Mouse (Mus musculus) intestine, embryonic 15.5 days (tissue): ENCODE measurements at regions not wholly inside any gene's neighbourhood (a gene's known extent, or its start where the extent isn't known, plus 50 kb on each side); places are given as distances from the start of the nearest gene placed in this dataset.

Experiments used
- ATAC-seq: fragments of 200-750 bp; cut with Nextera tagmentation; 2 replicates; pipeline ENCODE4 v1.8.0; 2017; ENCODE audit warnings: moderate TSS enrichment, moderate library complexity
- H3K27ac ChIP-seq: fragments of 300-500 bp; sonication (generic); 2 replicates; pipeline ENCODE4 v1.5.1; 2015; ENCODE audit warnings: mild to moderate bottlenecking, inconsistent platforms
- H3K27me3 ChIP-seq: fragments of 300-500 bp; sonication (generic); replicated peaks from 2 replicates; pipeline ENCODE4 v1.6.1; 2015; ENCODE audit warnings: inconsistent platforms
- H3K36me3 ChIP-seq: fragments of 300-500 bp; sonication (generic); 2 replicates; pipeline ENCODE4 v1.6.1; 2015; ENCODE audit warnings: inconsistent platforms
- H3K4me1 ChIP-seq: fragments of 300-500 bp; sonication (generic); replicated peaks from 2 replicates; pipeline ENCODE4 v1.6.1; 2015; ENCODE audit warnings: inconsistent platforms
- H3K4me2 ChIP-seq: fragments of 300-500 bp; sonication (generic); replicated peaks from 2 replicates; pipeline ENCODE4 v1.6.1; 2015; ENCODE audit warnings: mild to moderate bottlenecking, inconsistent platforms
- H3K4me3 ChIP-seq: fragments of 300-500 bp; sonication (generic); replicated peaks from 2 replicates; pipeline ENCODE4 v1.5.1; 2015; ENCODE audit warnings: inconsistent platforms
- H3K9ac ChIP-seq: fragments of 300-500 bp; sonication (generic); 2 replicates; pipeline ENCODE4 v1.6.1; 2015; ENCODE audit warnings: inconsistent platforms
- H3K9me3 ChIP-seq: fragments of 300-500 bp; sonication (generic); 2 replicates; pipeline ENCODE4 v1.6.1; 2016; ENCODE audit warnings: inconsistent platforms
- WGBS: fragments of 180-500 bp; shearing (Covaris S2); methylation state at CpG from one replicate; pipeline ENCODE4 v1.1.7; 2015; 5-methylcytosine and 5-hydroxymethylcytosine counted together

- no peaks in the 10 kb centered on the region for H3K27me3 ChIP-seq
- H3K4me1 ChIP-seq = no peaks in the 10 kb centered on the region
- H3K9ac ChIP-seq = no peak overlapping the region
- WGBS = 84% methylated on average over 5 of the region's 5 CpGs
- no peak overlapping the region for H3K27ac ChIP-seq
- H3K9me3 ChIP-seq = no peaks in the 10 kb centered on the region
- no peak overlapping the region for H3K4me2 ChIP-seq
- no peak for ATAC-seq
- no peaks in the 10 kb centered on the region for H3K36me3 ChIP-seq
- H3K4me3 ChIP-seq = no peak overlapping the region
Observed at GRCm38 (mm10) chr16:62681880-62682279, 104.7 kb downstream of the Nsun3 start.

GRCm38 (mm10) chr16:62676815-62677214, 109.8 kb downstream of the Nsun3 start:
- Histone ChIP-seq H3K4me1 (no peaks in the 10 kb centered on the region), H3K36me3 (no peaks in the 10 kb centered on the region), H3K27me3 (no peaks in the 10 kb centered on the region), H3K4me2 (no peak overlapping the region), H3K27ac (no peak overlapping the region), H3K9me3 (no peaks in the 10 kb centered on the region), H3K4me3 (no peak overlapping the region), H3K9ac (no peak overlapping the region)
- ATAC-seq = no peak
- WGBS = 76% methylated on average over 6 of the region's 6 CpGs

GRCm38 (mm10) chr16:62657383-62657782, 129.2 kb downstream of the Nsun3 start:
- 83% methylated on average over 2 of the region's 2 CpGs for WGBS

GRCm38 (mm10) chr16:62654436-62654835, 132.2 kb downstream of the Nsun3 start:
- WGBS = 67% methylated on average over 1 of the region's 1 CpGs
- Histone ChIP-seq H3K27me3 (no peaks in the 10 kb centered on the region), H3K4me3 (no peak overlapping the region), H3K9ac (no peak overlapping the region), H3K36me3 (no peaks in the 10 kb centered on the region), H3K4me2 (no peak overlapping the region), H3K4me1 (no peaks in the 10 kb centered on the region), H3K27ac (no peak overlapping the region), H3K9me3 (no peaks in the 10 kb centered on the region)
- no peak for ATAC-seq

More at GRCm38 (mm10) chr16:62657383-62657782, 129.2 kb downstream of the Nsun3 start:
- Histone ChIP-seq H3K27ac (no peak overlapping the region), H3K4me2 (no peak overlapping the region), H3K9me3 (no peaks in the 10 kb centered on the region), H3K4me3 (no peak overlapping the region), H3K36me3 (no peaks in the 10 kb centered on the region), H3K4me1 (no peaks in the 10 kb centered on the region), H3K27me3 (no peaks in the 10 kb centered on the region), H3K9ac (no peak overlapping the region)
- no peak for ATAC-seq

- H3K4me3 ChIP-seq = no peak overlapping the region
- H3K36me3 ChIP-seq = no peaks in the 10 kb centered on the region
- H3K9me3 ChIP-seq = no peaks in the 10 kb centered on the region
- WGBS = 43% methylated on average over 8 of the region's 8 CpGs
- no peaks in the 10 kb centered on the region for H3K27me3 ChIP-seq
- no peaks in the 10 kb centered on the region for H3K4me1 ChIP-seq
- ATAC-seq = no peak
- H3K9ac ChIP-seq = no peak overlapping the region
- H3K27ac ChIP-seq = no peak overlapping the region
- H3K4me2 ChIP-seq = no peak overlapping the region
Observed at GRCm38 (mm10) chr16:62653817-62654216, 132.8 kb downstream of the Nsun3 start.

GRCm38 (mm10) chr16:62652769-62653465, 133.7 kb downstream of the Nsun3 start:
- H3K9me3 ChIP-seq = no peaks in the 10 kb centered on the region
- H3K36me3 ChIP-seq = no peaks in the 10 kb centered on the region
- 64% methylated on average over 6 of the region's 6 CpGs for WGBS
- H3K27me3 ChIP-seq = no peaks in the 10 kb centered on the region
- no peak overlapping the region for H3K4me3 ChIP-seq
- no peak overlapping the region for H3K4me2 ChIP-seq
- ATAC-seq = no peak
- H3K4me1 ChIP-seq = no peaks in the 10 kb centered on the region
- no peak overlapping the region for H3K9ac ChIP-seq
- H3K27ac ChIP-seq = no peak overlapping the region

GRCm38 (mm10) chr16:62650856-62651255, 135.8 kb downstream of the Nsun3 start:
- H3K36me3 ChIP-seq = no peaks in the 10 kb centered on the region
- no peak overlapping the region for H3K4me3 ChIP-seq
- H3K27me3 ChIP-seq = no peaks in the 10 kb centered on the region
- no peaks in the 10 kb centered on the region for H3K9me3 ChIP-seq
- no peak for ATAC-seq
- H3K4me1 ChIP-seq = no peaks in the 10 kb centered on the region
- 87% methylated on average over 7 of the region's 7 CpGs for WGBS
- no peak overlapping the region for H3K4me2 ChIP-seq
- no peak overlapping the region for H3K27ac ChIP-seq
- H3K9ac ChIP-seq = no peak overlapping the region

- H3K27me3 ChIP-seq = no peaks in the 10 kb centered on the region
- H3K27ac ChIP-seq = no peak overlapping the region
- 83% methylated on average over 8 of the region's 8 CpGs for WGBS
- ATAC-seq = no peak
- H3K4me3 ChIP-seq = no peak overlapping the region
- H3K4me2 ChIP-seq = no peak overlapping the region
- no peaks in the 10 kb centered on the region for H3K36me3 ChIP-seq
- no peaks in the 10 kb centered on the region for H3K4me1 ChIP-seq
- H3K9ac ChIP-seq = no peak overlapping the region
- no peaks in the 10 kb centered on the region for H3K9me3 ChIP-seq
Observed at GRCm38 (mm10) chr16:62648326-62648725, 138.3 kb downstream of the Nsun3 start.

- Histone ChIP-seq H3K4me1 (no peaks in the 10 kb centered on the region), H3K9me3 (no peaks in the 10 kb centered on the region), H3K27ac (no peak overlapping the region), H3K27me3 (no peaks in the 10 kb centered on the region), H3K9ac (no peak overlapping the region), H3K4me3 (no peak overlapping the region), H3K4me2 (no peak overlapping the region), H3K36me3 (no peaks in the 10 kb centered on the region)
- no peak for ATAC-seq
- 76% methylated on average over 1 of the region's 1 CpGs for WGBS
Observed at GRCm38 (mm10) chr16:62646113-62646512, 140.5 kb downstream of the Nsun3 start.

- Histone ChIP-seq H3K9me3 (no peaks in the 10 kb centered on the region), H3K4me1 (no peaks in the 10 kb centered on the region), H3K27ac (no peak overlapping the region), H3K4me3 (no peak overlapping the region), H3K9ac (no peak overlapping the region), H3K27me3 (no peaks in the 10 kb centered on the region), H3K36me3 (no peaks in the 10 kb centered on the region), H3K4me2 (no peak overlapping the region)
- 86% methylated on average over 10 of the region's 10 CpGs for WGBS
- no peak for ATAC-seq
Observed at GRCm38 (mm10) chr16:62642859-62643403, 143.7 kb downstream of the Nsun3 start.

GRCm38 (mm10) chr16:62623938-62624337, 162.7 kb downstream of the Nsun3 start:
- Histone ChIP-seq H3K9me3 (no peaks in the 10 kb centered on the region), H3K9ac (no peak overlapping the region), H3K27ac (no peak overlapping the region), H3K4me1 (no peaks in the 10 kb centered on the region), H3K4me3 (no peak overlapping the region), H3K27me3 (no peaks in the 10 kb centered on the region), H3K4me2 (no peak overlapping the region), H3K36me3 (no peaks in the 10 kb centered on the region)
- no peak for ATAC-seq
- WGBS = 74% methylated on average over 6 of the region's 6 CpGs

GRCm38 (mm10) chr16:62610873-62611272, 175.7 kb downstream of the Nsun3 start:
- Histone ChIP-seq H3K9me3 (no peaks in the 10 kb centered on the region), H3K4me3 (no peak overlapping the region), H3K4me2 (no peak overlapping the region), H3K27me3 (no peaks in the 10 kb centered on the region), H3K36me3 (no peaks in the 10 kb centered on the region), H3K27ac (no peak overlapping the region), H3K9ac (no peak overlapping the region), H3K4me1 (no peaks in the 10 kb centered on the region)
- WGBS = 88% methylated on average over 5 of the region's 5 CpGs
- ATAC-seq = no peak

GRCm38 (mm10) chr16:62608617-62609016, 178.0 kb downstream of the Nsun3 start:
- WGBS = 90% methylated on average over 3 of the region's 3 CpGs
- no peaks in the 10 kb centered on the region for H3K9me3 ChIP-seq
- H3K27ac ChIP-seq = no peak overlapping the region
- H3K36me3 ChIP-seq = no peaks in the 10 kb centered on the region
- H3K4me3 ChIP-seq = no peak overlapping the region
- H3K4me2 ChIP-seq = no peak overlapping the region
- no peaks in the 10 kb centered on the region for H3K4me1 ChIP-seq
- H3K9ac ChIP-seq = no peak overlapping the region
- no peaks in the 10 kb centered on the region for H3K27me3 ChIP-seq
- ATAC-seq = no peak
